Mouse (Mus musculus) embryo, embryonic 9.5 days (tissue): Measurements from ENCODE around the gene Syt13.

ENCODE experiments used
- DNase-seq: peaks from one replicate; pipeline ENCODE4 v3.0.0-alpha.2; 2017; ENCODE audit errors: extremely low spot score

The Syt13 gene

DNA sequence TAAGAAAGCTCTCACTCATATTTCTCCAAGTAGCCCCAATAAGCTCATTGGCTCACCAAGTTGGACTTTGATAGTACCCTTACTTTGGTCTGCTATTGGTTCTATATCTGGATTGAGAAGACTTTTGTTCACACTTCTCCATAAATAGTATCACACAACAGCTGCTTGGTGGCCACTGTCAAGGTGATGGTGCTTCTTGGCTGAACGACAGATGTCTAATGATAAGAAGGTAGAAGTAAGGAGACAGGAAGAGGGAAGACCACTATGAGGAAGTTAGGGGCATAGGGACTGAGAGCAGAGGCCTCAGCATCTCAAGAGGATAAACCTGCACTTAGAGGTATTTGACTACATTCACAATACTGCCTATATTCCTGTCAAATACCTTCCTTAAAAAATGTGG, 49.4 kb downstream of the Syt13 start:
- no peak for DNase-seq

DNA sequence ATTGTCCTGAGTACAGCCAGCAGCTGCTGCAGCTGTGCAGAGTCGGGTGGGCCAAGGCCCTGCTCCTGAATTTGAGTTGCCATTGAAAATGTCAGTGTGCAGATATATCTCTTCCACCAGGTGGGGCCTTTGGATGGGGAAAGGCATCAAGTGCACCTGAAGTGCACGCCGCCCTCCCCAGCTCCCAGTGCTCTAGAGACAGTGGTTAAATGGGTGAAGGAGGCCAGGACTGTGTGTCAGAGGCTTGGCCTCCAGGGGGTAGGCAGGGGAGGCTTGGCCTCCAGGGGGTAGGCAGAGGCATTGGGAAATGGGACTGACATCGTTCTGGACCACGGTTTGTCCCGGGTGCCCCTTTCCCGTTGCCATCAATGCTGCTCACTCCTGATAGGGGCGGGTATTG, 51.4 kb downstream of the Syt13 start:
- no peak for DNase-seq

DNA sequence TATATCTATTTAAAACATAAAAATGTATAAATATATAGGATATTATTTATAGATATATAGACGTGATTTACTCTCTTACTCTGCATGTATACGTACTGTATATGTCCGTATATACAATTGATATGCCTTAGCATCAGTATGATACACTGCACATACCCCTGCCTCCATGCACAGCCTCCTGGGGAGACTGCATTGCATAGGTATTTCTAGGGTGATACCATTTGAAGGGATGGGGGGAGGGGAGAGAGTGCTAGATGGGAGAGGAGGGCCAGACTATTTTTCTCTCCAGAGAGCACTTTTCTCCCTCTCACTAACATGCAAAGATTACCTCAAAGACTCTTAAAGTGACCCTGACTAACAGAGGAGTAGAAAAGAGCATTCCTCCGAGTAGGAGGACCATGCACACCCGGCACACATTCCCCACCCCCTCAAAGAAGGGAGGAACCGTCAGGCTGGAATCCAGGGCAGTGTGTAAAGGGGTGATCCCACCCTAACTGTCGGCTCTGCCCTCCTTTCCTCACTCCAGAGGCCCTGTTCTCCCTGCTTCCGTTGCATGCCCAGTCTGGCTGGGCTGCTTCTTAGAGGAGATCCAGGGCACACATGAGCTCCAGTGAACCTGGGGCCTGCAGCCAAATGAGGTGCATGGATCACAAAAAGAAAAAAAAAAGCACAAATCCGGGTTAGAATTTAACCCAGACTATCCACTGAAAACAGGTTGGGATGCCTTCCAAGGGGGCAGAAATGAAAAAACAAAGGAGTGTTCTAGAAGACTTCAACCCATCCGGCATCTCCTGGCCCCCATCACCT, 52.3 kb downstream of the Syt13 start:
- DNase-seq = no peak

DNA sequence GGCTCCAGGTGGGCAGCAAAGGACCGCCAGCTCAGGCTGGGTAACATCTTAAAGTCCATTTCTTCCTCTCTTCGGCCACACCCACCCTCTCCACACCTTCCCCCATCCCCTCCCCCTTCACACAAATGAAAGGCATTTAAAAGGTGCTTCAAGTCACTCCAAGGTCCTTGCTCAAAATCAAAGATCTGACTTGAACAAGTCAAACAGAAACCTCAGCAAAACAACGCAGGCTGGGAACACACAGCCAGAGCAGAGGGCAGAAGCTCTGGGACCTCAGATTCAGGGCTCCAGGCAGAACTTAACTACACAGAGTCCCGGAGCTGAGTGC, 52.9 kb downstream of the Syt13 start:
- DNase-seq = no peak

DNA sequence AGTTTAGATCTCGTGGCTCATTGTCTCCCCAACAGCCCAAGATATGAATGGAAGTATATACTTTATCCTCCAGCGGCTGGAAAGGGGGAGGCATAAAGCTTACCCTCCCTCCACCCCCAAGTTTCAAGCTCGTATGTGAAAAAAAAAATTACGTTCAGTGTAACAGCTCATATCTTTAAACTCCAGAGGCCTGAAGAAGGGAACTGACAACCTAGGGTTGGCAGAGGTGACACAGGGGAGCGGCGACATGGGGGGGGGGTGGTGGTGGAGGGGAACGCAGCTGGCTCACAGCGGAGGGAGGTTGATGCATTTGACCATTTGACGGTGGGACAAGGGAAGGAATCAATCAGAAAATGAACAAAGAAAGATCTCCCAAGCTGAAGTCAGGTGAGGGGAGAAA, 56.2 kb downstream of the Syt13 start:
- no peak for DNase-seq

DNA sequence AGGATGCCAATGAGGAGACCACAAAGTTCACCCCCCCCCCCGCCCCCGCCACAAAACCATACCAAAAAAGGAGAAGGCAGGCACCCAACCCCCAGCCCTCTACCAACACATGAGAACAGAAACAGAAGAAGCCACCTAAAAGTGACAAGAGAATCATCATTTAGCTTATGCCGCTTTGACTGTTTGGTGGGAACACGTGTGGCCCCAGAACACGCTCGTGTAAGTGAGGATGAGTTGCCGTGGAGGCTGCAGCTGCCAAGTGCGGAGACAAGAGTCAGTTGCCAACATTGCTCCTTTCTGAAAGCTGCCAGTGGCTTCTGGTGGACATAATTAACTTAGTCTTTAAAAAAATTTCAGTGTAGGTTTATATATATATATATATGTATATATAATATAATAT, 56.6 kb downstream of the Syt13 start:
- no peak for DNase-seq

DNA sequence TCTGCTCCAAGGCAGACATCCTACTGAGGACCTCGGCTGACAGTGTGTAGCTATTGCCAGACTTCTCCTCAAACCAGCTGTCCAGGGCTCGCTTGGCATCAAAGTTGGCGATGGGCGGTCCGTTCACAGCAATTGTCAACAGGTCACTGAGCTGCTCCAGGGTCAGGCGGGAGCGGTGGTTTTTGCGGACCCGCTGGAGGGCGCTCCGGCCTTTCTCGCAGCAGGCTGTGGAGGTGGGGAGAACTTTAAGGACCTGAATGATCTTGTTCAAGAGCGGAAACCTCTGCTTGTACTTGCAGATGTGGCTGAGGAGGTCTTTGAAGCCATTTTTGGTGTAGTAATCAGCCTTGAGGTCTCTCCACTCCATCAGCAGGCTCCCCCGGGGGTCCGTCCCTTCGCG, 57.2 kb downstream of the Syt13 start:
- DNase-seq = no peak

DNA sequence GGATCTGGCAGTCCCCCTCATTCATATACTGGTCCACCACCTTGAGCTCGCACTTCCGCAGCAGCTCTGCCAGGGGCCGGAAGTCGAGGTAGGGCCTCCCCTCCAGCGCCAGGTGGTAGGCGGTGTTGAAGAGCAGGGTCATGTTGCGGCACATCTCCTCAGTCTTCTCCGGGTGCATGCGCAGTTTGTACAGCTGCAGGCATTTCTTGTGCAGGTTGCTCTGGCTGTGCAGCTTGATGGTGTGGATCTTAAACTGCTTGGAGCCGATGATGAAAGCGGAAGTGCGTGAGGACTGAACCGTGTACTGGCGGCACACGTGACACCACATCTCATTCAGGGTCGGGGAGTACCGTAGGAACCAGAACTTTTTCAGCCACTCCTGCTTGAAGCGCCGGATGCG, 58.7 kb downstream of the Syt13 start:
- no peak for DNase-seq

DNA sequence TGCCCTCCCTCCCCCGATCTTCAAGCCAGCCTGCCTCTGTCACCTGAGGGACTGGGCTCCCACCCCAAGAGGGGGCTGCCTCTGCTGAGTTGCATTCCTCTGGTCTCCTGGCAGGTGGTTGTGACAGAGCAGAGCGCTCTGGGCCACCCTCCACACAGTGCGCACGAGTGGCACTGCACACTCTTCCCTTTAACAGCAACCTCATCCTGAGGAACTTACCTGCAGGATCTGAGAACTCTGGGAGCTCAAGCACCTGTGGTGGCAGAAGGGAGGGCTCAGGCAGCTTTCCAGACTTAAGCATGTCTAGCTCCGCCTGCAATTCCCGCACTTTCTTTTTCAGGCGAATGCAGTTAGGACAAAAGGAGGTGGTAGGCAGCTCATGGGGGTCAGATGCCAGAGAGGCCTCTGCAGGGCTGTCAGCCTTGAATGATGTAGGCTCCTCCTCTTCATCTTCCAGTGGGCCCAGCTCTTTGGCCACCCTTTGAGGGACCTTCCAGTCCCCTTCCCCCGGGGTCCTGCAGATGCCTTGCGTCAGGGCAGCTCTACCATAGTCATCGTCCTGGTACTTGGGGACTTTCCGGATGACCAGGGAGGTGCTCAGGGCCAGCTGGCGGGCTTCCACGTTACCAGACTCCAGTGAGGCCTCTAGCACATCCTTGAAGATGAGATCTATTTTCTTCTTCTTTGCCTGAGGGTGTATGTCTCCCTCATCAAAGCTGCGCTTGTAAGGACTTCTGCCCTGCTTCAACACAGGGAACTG, 60.3 kb downstream of the Syt13 start:
- no peak for DNase-seq

DNA sequence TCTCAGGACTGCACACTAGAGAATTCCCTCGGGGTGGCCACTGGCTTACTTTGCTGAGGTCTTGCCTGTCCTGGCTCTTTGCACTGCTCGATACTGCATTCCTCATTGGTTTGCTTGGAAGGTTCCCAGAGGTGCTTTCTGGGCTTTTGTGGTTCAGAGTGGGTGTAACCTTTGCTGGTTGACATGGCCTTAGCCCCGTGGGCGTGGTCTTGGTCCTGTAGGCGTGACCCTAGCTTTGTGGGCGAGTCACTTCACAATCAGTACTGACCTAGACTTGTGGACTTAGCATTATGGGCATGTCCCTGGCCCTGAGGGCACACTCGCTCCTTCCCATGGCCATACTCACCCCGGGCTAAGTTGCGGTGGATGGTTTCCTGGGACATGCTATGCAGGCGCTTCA, 65.3 kb downstream of the Syt13 start:
- DNase-seq = no peak

DNA sequence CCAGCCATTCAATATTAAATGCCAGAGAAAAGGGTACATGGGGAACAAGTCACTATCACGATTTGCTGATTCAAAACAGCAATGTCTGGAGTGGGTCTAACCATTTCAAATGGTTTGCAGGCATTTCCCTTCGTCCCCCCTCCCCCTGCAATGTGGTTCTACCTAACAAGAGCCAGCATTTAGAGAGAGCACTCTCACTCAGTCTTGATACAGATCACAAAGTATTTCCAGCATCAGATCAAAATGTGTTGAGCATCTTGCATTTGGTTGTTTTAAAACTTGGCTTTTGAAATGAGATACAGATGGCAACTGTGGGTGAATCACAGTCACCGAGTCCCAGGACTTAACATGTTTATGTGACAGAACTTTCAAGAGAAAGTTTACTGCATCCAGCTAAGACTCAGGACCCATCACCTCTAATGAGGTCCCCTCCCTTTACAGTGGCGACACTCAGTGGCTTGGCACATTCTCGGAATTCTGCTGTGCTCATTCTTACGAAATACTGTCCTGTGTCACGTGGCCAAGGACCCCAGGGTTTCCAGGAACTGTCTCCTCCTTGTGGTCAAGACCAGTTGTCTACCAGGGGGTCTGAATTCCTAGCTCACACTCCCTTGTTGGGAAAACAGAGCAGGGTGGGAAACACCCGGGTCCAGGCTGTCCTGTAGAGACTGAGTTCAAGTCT, 67.8 kb downstream of the Syt13 start:
- no peak for DNase-seq

DNA sequence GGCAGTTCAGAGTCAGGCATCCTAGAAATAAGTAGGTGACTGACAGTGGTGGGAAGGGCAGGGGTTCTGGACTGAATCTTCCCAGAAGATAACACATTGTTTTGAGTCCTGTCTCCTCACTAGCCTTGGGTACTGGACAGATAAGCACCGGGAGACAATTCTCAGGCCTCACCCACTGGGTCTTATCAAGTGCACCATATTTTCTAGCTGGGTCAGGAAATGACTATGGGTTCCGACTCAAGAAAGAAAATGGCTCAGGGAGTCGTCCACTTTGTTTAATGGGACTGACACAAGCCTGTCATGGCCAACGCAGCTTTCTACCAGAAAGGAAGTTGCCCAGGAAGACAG, 68.3 kb downstream of the Syt13 start:
- no peak for DNase-seq

DNA sequence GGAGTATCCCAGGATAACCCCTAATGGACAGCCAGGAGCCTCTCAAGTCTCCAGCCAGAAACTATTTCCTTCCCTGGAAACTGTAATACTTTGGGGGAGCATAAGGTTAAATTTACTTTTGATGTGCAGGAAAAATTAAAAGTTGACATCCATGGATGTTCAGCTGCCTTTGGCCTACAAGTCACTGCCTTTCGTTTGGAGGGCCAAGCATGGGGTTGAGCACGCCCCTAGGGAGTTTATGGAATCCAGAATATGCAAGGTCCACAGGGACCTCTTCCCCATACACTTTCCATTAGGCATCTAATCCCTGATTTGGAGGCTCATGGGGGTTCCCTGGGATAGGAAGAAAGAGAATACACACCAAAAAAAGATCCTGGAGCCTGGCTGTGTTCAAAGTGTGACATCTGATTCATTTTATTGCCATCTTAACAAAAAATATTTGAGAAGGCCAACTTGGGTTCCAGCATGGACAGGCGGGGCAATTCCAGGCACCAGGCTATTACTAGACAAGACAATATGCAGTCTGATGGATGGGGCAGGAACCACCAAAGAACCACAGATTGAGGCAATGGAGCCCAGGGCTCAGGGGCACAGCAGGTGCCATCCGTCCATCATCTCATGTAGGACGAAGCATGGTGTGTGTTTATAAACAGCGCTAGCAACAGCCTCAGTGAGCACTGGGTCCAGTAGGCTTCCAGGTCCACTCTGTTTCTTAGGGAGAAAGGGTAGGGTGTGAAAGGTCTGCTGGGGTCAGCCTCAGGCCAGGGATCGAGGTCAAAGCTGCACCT, 69.6 kb downstream of the Syt13 start:
- DNase-seq = no peak

DNA sequence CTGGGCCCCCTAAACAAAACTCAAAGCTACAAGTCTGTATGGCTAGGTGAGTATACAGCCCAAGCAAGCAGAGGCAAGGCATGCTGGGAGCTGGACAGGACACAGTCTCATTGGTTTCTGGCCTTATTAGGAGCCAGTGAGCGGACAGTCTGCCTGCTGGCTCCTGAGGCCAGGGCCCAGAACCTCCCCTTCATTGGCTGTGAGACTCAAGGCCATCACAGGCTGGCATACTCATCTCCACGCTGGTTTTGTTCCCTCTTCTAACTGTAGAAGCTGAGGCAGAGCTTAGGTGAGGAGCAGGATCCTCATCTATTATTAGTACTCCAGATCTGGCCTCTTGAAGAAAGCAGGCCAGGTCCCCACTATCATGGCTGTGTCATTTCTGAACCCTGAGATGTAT, 70.3 kb downstream of the Syt13 start:
- DNase-seq = no peak

DNA sequence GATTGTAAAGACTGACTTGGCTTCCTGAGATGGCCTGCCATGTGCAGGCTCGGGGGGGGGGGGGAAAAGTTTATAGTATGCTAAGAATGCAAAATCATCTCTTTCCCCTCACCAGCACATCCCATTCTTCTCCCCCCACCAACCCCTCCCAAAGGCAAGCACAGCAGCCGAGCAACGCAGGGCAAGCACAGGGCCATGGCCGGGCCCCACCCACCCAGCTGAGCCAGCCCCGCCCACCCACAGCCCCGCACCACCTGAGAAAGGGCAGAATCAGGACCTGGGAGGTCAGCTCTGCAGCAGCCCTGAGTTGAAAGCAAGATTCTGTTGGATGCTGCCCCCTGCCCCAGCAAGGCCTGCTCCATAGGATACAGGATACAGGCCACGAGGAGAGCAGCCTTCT, 70.7 kb downstream of the Syt13 start:
- no peak for DNase-seq

DNA sequence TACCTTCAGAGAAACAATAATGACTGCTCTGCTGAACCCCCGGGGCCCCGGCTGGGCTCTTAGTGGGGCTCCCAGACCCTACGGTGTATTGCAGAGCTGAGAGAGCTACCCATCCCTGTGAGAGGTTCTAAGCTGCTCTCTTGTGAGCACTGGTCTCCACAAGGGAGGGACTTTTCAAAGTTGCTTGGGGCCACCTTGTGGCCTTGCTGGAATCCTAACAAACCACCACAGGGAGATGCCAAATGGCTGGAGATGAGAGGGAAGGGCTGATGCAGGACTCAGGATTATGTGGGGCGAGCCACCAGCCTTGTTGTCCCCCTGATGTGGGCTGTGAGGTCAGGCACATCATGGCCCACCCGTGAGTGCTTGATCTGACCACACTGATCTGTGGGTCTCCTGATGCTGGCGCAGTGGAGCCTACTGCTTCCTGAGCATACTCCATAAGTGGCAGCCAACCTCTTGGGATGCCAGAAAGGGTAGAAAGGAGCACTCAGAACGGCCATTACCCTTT, 72.3 kb downstream of the Syt13 start:
- no peak for DNase-seq

DNA sequence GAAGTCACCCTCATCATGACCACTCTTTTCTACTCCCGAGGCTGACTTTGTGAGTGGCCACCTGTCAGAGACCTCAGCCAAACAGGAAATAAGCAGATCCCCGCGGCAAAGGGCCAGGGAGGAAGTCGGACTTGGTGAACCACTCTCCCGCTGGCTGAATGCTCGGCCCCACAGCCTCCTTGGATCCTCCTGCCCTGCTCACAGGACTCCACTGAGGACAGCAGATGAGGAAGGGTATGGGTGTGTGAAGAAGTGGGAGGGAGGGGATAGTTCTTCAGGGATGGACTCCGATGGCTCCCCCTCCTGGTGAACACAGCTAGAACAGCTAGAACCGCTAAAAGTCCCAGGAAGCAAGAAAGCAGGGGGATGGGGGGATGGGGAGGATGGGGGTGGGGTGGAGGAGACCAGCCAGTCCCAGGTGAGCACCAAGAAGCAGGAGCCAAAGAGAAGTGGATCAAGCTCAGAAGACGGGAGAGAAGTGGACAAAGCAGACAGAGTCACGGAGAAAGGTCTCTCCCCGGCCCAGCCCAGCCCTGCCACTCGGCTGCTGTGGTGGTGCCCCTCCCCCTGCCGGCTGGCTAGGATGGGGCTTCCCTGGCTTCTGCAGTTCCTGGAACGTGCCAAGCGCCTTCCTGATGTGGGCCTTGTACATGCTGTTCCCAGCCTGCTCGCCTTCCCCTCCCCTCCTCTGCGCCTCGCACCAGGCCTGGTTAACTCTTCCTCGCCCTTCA, 73.2 kb downstream of the Syt13 start:
- DNase-seq = peak; percentile 79

DNA sequence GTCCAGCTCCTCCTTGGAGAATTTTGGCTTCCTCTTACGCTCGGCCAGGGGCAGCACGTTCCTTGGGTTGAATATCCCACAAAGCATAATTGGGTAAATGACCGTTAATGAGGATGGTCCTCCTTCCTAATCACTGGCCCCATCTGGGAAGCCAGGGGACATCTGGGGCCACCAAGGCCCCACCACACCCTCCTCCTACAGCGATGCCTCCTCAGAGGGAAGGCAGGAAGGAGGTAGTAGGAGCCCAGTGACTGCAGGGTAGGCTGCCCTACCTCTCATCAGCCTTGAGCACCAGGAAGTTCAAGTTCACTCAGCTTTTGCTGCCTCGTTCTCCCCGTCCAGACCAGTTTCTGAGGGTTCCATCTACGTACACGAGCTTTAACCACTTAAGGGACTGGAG, 74.7 kb downstream of the Syt13 start:
- DNase-seq = no peak

DNA sequence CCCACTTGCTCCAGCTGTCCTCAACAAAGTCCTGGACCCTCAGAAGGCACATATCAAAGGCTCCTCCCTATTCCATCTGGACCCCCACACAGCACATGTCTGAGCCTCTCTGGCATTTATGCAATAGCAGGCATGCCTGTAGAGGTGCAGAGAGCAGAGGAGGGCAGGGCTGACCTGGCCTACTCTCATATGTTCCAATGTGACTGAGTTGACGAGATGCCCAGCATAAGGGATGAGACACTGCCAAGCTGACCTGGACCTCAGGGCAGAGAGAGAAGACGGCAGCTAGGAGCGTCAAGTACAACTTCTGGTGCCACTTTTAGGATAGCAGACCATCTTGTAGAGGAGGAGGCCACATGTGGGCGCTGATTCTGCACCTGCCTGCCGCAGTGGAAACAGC, 77.1 kb downstream of the Syt13 start:
- DNase-seq = no peak

DNA sequence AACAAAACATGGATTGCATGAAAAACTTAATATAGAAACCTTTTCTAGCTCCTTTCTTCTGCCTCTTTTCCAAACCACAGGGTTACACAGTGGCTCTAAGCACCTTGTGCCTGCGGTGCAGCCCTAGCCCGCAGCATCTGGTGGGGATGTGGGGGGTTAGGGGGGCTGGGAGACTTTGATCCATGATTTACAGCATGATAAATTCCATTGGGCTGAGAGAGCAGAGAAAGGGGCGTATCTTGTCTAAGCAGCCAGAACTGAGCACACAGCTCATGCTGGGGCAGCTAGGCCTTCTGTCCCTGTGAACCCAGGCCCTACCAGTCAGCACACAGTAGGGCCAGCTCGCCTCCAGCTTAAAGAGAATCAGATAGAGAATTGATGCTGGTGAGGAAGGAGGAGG, 90.1 kb downstream of the Syt13 start:
- peak; percentile 32 for DNase-seq
